Mouse (Mus musculus): Measurements from ENCODE around the gene Tex52. TPM values are rescaled to one million over a fixed set of nuclear protein-coding genes. Genes with fewer than 3 reads are reported as not detected.
A peak's percentile ranks its signal among the peaks of the same experiment; 100 is the strongest.

Gene Tex52
- 0.28 TPM in 1 of 2 replicates, not detected in the other for polyA plus RNA-seq (2015; fragmentation: Nextera tagmentation; extraction: Ambion mirVana)

GRCm38 (mm10) chr6:128375192-128375591, at the start of gene Tex52, which contains the start of gene Gm44596:
Gene Tex52, plus strand, starts transcription at chr6:128375456.
Gene Gm44596, plus strand, starts transcription at chr6:128375503.
- Histone ChIP-seq H3K9ac (no peak within 1 kb of the TSS), H3K4me2 (no peak within 1 kb of the TSS), H3K4me1 (peaks cover 8% of the 10 kb centered on the region), H3K9me3 (no peaks in the 10 kb centered on the region), H3K4me3 (no peak within 1 kb of the TSS), H3K27me3 (replicated peaks) (no peaks in the 10 kb centered on the region), H3K36me3 (peaks cover 69% of the 10 kb centered on the region), H3K27ac (replicated peaks) (no peak within 1 kb of the TSS)
- WGBS: 32% methylated on average over 6 of the region's 6 CpGs
- 0 out of 2 replicates have a peak, but pooled peaks have one; percentile 33 for ATAC-seq (ENCODE audit: extremely low read depth, insufficient number of reproducible peaks, low FRiP score, low TSS enrichment)

DNA sequence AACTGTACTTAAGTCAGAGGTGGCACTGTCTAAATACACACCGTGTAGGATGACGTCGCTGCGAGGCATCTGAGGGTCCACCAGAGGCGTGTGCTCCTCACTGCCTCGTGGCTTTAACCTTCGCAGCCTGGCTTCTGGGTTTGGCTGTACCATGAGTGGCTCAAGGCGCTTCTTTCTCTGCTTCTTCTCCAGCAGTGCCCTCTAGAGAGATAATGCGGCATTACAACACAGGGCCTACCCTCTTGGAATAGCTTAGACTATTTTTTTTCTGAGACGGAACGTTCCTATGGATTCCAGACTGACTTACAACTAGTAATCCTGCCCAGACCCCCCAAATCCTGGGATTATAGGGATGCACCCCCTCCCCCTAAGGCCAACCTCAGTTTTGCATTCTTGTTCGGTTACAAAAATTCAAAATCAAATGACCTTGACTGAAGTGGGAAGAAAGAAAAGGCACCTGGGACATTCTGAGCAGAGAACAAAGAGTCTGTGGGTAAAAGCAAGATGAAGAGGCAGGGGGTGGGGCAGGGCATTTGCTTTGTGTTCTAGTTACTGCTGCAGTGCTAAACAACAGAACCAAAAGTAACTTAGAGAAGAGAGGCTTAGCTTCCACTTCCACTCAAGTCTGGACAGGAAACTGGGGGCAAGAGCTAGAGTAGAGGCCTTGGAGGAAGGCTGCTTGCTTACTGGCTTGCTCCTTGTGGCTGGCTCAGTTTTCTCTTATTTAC, 40.7 kb upstream of the Tex52 start:
- Histone ChIP-seq H3K9me3 (peaks cover 10% of the 10 kb centered on the region; the same call in 1 of the 2 replicates), H3K4me2 (peak overlapping the region; percentile 40), H3K4me1 (peaks cover 17% of the 10 kb centered on the region), H3K36me3 (peaks cover 60% of the 10 kb centered on the region), H3K27ac (replicated peaks) (no peak overlapping the region), H3K4me3 (no peak overlapping the region), H3K27me3 (replicated peaks) (no peaks in the 10 kb centered on the region), H3K9ac (peak overlapping the region; percentile 42)
- 12% methylated on average over 12 of the region's 12 CpGs for WGBS
- ATAC-seq (ENCODE audit: extremely low read depth, insufficient number of reproducible peaks, low FRiP score, low TSS enrichment): no peak

GRCm38 (mm10) chr6:128337467-128337866, 37.8 kb upstream of the Tex52 start:
- ATAC-seq (ENCODE audit: extremely low read depth, insufficient number of reproducible peaks, low FRiP score, low TSS enrichment): no peak
- WGBS: 78% methylated on average over 7 of the region's 7 CpGs
- Histone ChIP-seq H3K9me3 (no peaks in the 10 kb centered on the region), H3K27me3 (replicated peaks) (no peaks in the 10 kb centered on the region), H3K4me2 (no peak overlapping the region), H3K4me3 (no peak overlapping the region), H3K36me3 (peaks cover 40% of the 10 kb centered on the region), H3K9ac (no peak overlapping the region), H3K4me1 (peaks cover 20% of the 10 kb centered on the region), H3K27ac (replicated peaks) (no peak overlapping the region)

GRCm38 (mm10) chr6:128338876-128339275, 36.4 kb upstream of the Tex52 start:
- ATAC-seq (ENCODE audit: extremely low read depth, insufficient number of reproducible peaks, low FRiP score, low TSS enrichment): no peak
- H3K27me3 ChIP-seq (replicated peaks): no peaks in the 10 kb centered on the region
- H3K9ac ChIP-seq: peak overlapping the region; percentile 25; the same call in 1 of the 2 replicates
- no peaks in the 10 kb centered on the region for H3K9me3 ChIP-seq
- no peak overlapping the region for H3K4me2 ChIP-seq
- 29% methylated on average over 5 of the region's 5 CpGs for WGBS
- peaks cover 26% of the 10 kb centered on the region for H3K4me1 ChIP-seq
- peaks cover 35% of the 10 kb centered on the region for H3K36me3 ChIP-seq
- H3K27ac ChIP-seq (replicated peaks): no peak overlapping the region
- H3K4me3 ChIP-seq: no peak overlapping the region

GRCm38 (mm10) chr6:128341956-128342723, 33.1 kb upstream of the Tex52 start:
- Histone ChIP-seq H3K4me3 (no peak overlapping the region), H3K4me1 (peaks cover 17% of the 10 kb centered on the region), H3K4me2 (no peak overlapping the region), H3K36me3 (peaks cover 19% of the 10 kb centered on the region), H3K27ac (replicated peaks) (no peak overlapping the region), H3K9me3 (no peaks in the 10 kb centered on the region), H3K9ac (no peak overlapping the region), H3K27me3 (replicated peaks) (no peaks in the 10 kb centered on the region)
- ATAC-seq (ENCODE audit: extremely low read depth, insufficient number of reproducible peaks, low FRiP score, low TSS enrichment): no peak
- WGBS: 87% methylated on average over 11 of the region's 11 CpGs

- Histone ChIP-seq H3K4me1 (peaks cover 9% of the 10 kb centered on the region), H3K9ac (no peak overlapping the region), H3K4me2 (no peak overlapping the region), H3K4me3 (no peak overlapping the region), H3K27me3 (replicated peaks) (no peaks in the 10 kb centered on the region), H3K9me3 (no peaks in the 10 kb centered on the region), H3K36me3 (peaks cover 24% of the 10 kb centered on the region), H3K27ac (replicated peaks) (no peak overlapping the region)
- 75% methylated on average over 10 of the region's 10 CpGs for WGBS
- ATAC-seq (ENCODE audit: extremely low read depth, insufficient number of reproducible peaks, low FRiP score, low TSS enrichment): no peak
Measured at GRCm38 (mm10) chr6:128345623-128346022, 29.6 kb upstream of the Tex52 start.

DNA sequence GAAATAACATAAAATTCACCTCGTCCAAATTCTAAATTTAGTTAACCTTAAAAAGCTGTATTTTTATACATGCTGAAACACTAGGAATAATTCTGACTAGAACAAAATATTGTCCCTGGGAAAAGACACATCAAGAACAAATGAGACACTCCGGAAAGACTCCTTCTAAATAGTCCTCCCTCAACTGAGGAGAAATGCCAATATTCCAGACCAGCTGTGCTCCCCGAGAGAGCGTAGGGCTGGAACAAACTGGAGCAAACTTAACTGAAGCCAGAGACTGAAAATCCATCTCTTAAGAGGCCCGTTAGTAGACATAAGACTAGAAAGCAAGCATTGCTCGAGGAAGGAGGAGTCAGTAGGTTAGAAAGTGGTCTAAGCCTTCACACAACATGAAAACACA, 28.5 kb upstream of the Tex52 start:
- H3K9me3 ChIP-seq: no peaks in the 10 kb centered on the region
- H3K27me3 ChIP-seq (replicated peaks): no peaks in the 10 kb centered on the region
- peaks cover 29% of the 10 kb centered on the region for H3K36me3 ChIP-seq
- no peak for ATAC-seq (ENCODE audit: extremely low read depth, insufficient number of reproducible peaks, low FRiP score, low TSS enrichment)
- no peak overlapping the region for H3K9ac ChIP-seq
- no peak overlapping the region for H3K4me2 ChIP-seq
- H3K4me3 ChIP-seq: no peak overlapping the region
- WGBS: 78% methylated on average over 6 of the region's 6 CpGs
- peaks cover 9% of the 10 kb centered on the region for H3K4me1 ChIP-seq
- H3K27ac ChIP-seq (replicated peaks): no peak overlapping the region

DNA sequence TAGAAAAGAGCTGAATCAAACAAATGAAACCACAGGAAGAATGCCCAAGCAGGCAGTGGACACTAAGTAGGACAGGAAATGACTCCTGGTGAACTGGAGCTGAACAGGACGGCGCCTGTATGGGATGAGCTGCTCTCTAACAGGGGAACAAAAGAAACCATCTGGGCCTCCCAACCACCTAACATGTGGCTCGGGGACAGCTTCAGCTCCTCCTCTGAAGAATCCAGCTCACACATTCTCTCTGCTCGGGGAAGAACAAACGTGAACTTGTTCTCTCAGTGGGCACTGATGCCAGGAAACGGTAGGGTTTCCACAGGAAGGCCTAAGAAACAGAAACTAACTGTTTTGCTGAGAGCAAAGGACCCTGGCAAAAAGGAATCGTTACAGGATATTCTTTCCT, 25.5 kb upstream of the Tex52 start:
- 0 out of 2 replicates have a peak overlapping the region, but pooled peaks have one; percentile 17 for H3K27ac ChIP-seq (replicated peaks)
- no peak overlapping the region for H3K4me3 ChIP-seq

GRCm38 (mm10) chr6:128354140-128354539, 21.1 kb upstream of the Tex52 start:
- Histone ChIP-seq H3K27me3 (replicated peaks) (no peaks in the 10 kb centered on the region), H3K4me2 (peak overlapping the region; percentile 86; the same call in 1 of the 2 replicates), H3K9me3 (no peaks in the 10 kb centered on the region), H3K4me1 (peaks cover 20% of the 10 kb centered on the region), H3K27ac (replicated peaks) (no peak overlapping the region), H3K36me3 (peaks cover 36% of the 10 kb centered on the region), H3K9ac (no peak overlapping the region; the same call in 1 of the 2 replicates), H3K4me3 (no peak overlapping the region)
- WGBS: 62% methylated on average over 3 of the region's 3 CpGs
- ATAC-seq (ENCODE audit: extremely low read depth, insufficient number of reproducible peaks, low FRiP score, low TSS enrichment): no peak

More for the DNA sequence above, 25.5 kb upstream of the Tex52 start:
- no peak overlapping the region for H3K4me2 ChIP-seq
- 60% methylated on average over 7 of the region's 7 CpGs for WGBS
- no peaks in the 10 kb centered on the region for H3K27me3 ChIP-seq (replicated peaks)
- H3K9ac ChIP-seq: no peak overlapping the region
- no peak for ATAC-seq (ENCODE audit: extremely low read depth, insufficient number of reproducible peaks, low FRiP score, low TSS enrichment)
- H3K9me3 ChIP-seq: no peaks in the 10 kb centered on the region
- peaks cover 11% of the 10 kb centered on the region for H3K4me1 ChIP-seq
- H3K36me3 ChIP-seq: peaks cover 14% of the 10 kb centered on the region

GRCm38 (mm10) chr6:128355201-128355681, 20.0 kb upstream of the Tex52 start:
- Histone ChIP-seq H3K9ac (peak overlapping the region; percentile 86), H3K4me3 (peak overlapping the region; percentile 80), H3K4me1 (peaks cover 18% of the 10 kb centered on the region), H3K27me3 (replicated peaks) (no peaks in the 10 kb centered on the region), H3K36me3 (peaks cover 41% of the 10 kb centered on the region), H3K9me3 (no peaks in the 10 kb centered on the region), H3K4me2 (peak overlapping the region; percentile 86), H3K27ac (replicated peaks) (peak overlapping the region; percentile 80)
- WGBS: under 1% methylated on average over 28 of the region's 28 CpGs
- no peak; the same call in none of the 2 replicates for ATAC-seq (ENCODE audit: extremely low read depth, insufficient number of reproducible peaks, low FRiP score, low TSS enrichment)

GRCm38 (mm10) chr6:128355726-128356416, 19.4 kb upstream of the Tex52 start, which contains the start of gene Tulp3:
Gene Tulp3, minus strand, starts transcription at chr6:128355851.
- WGBS: under 1% methylated on average over 42 of the region's 42 CpGs

More at GRCm38 (mm10) chr6:128355726-128356416, 19.4 kb upstream of the Tex52 start, which contains the start of gene Tulp3:
- H3K27me3 ChIP-seq (replicated peaks): no peaks in the 10 kb centered on the region
- peak within 1 kb of the TSS; percentile 80 for H3K4me3 ChIP-seq
- H3K36me3 ChIP-seq: peaks cover 38% of the 10 kb centered on the region
- H3K9me3 ChIP-seq: no peaks in the 10 kb centered on the region
- peak within 1 kb of the TSS; percentile 86 for H3K9ac ChIP-seq
- peak; percentile 99 for ATAC-seq (ENCODE audit: extremely low read depth, insufficient number of reproducible peaks, low FRiP score, low TSS enrichment)
- H3K4me2 ChIP-seq: peak within 1 kb of the TSS; percentile 86
- H3K27ac ChIP-seq (replicated peaks): peak within 1 kb of the TSS; percentile 80
- H3K4me1 ChIP-seq: peaks cover 21% of the 10 kb centered on the region

Measured in heart, embryonic 13.5 days (tissue).